ENCODE assay signal across 9 mouse cellular contexts in the genomic region with DNA sequence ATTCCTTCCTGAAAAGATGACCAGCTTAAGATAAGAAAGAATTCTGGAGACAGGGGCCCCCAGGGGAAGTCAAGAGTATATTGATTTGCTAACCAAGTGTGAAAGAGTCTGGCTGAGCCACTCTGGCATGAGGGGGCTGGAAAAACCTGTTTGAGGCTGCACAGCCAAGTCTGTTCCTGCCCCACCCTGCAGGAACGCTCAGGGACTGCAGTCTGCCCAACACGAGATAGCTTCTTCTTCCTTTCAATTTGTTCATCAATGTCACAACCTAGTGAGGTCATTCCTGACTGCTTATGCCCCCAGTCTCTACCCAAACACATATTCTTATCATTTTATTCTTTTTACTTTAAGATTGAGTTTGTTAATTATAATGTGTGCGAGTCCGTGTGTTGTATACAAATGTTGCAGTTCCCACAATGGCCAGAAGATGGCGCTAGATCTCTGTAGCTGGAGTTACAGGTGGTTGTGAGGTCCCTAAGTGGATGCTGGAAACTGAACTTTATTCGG.
DNase-seq lines count a peak whose midpoint lies in the region; ATAC-seq and TF ChIP-seq lines count a peak whose summit lies in the region.
"Had no signal": no experiment of that assay in that cellular context is flagged by ENCODE, and none has a peak within 500 bp of the region (broad histone marks: within the 10 kb centered on the region; RNA-seq: fewer than 3 reads in every experiment).

No protein-coding gene starts in this region.

- TF ChIP-seq POLR2A in liver, adult 2 months (IDR thresholded peaks at IDR 0.05; ENCODE audit: extremely low read depth, insufficient read depth, low read length) = no peak

- WGBS in liver, adult 2 months = 40% methylated on average over 6 of the region's 6 CpGs
- 29% methylated on average over 6 of the region's 6 CpGs for WGBS in liver, embryonic 12.5 days (ENCODE audit: insufficient replicate concordance)
- 40% methylated on average over 6 of the region's 6 CpGs for WGBS in embryonic facial prominence, embryonic 10.5 days
- 45% methylated on average over 6 of the region's 6 CpGs for WGBS in forebrain, embryonic 16.5 days

- no peak overlapping the region for H3K9ac ChIP-seq in liver, adult 2 months (ENCODE audit: low read depth, low read length)
- no peak overlapping the region for H3K9ac ChIP-seq in liver, embryonic 12.5 days
- H3K9ac ChIP-seq in forebrain, embryonic 16.5 days (replicated peaks; ENCODE audit: low read depth, low read length) = no peak overlapping the region

- H3K27me3 ChIP-seq in liver, adult 2 months (ENCODE audit: control insufficient read depth, insufficient read depth, low read length) = no peaks in the 10 kb centered on the region; the same call in 1 of the 2 replicates
- H3K27me3 ChIP-seq in liver, embryonic 12.5 days (replicated peaks) = no peaks in the 10 kb centered on the region
- H3K27me3 ChIP-seq in embryonic facial prominence, embryonic 10.5 days (replicated peaks; ENCODE audit: low read depth, poor library complexity, severe bottlenecking) = no peaks in the 10 kb centered on the region
- no peaks in the 10 kb centered on the region for H3K27me3 ChIP-seq in forebrain, embryonic 16.5 days (replicated peaks; ENCODE audit: control insufficient read depth, insufficient read depth, low read length)

- H3K4me1 ChIP-seq in liver, adult 2 months (ENCODE audit: control insufficient read depth, insufficient read depth, low read length) = no peaks in the 10 kb centered on the region
- no peaks in the 10 kb centered on the region for H3K4me1 ChIP-seq in liver, embryonic 12.5 days
- H3K4me1 ChIP-seq in embryonic facial prominence, embryonic 10.5 days = peaks cover 8% of the 10 kb centered on the region
- H3K4me1 ChIP-seq in forebrain, embryonic 16.5 days (replicated peaks; ENCODE audit: control insufficient read depth, insufficient read depth, low read length) = peaks cover 5% of the 10 kb centered on the region; the same call in 1 of the 2 replicates

- H3K79me2 ChIP-seq in liver, adult 2 months (ENCODE audit: control insufficient read depth, insufficient read depth, low read length) = no peaks in the 10 kb centered on the region

- no peak overlapping the region for H3K4me2 ChIP-seq in liver, embryonic 12.5 days
- no peak overlapping the region for H3K4me2 ChIP-seq in forebrain, embryonic 16.5 days (ENCODE audit: low read length)

- no peak overlapping the region for H3K27ac ChIP-seq in liver, adult 2 months (replicated peaks; ENCODE audit: insufficient read depth, low read depth, low read length)
- H3K27ac ChIP-seq in liver, embryonic 12.5 days = no peak overlapping the region
- no peak overlapping the region for H3K27ac ChIP-seq in embryonic facial prominence, embryonic 10.5 days (replicated peaks)
- H3K27ac ChIP-seq in forebrain, embryonic 16.5 days (ENCODE audit: low read length) = no peak overlapping the region

- no peak overlapping the region for H3K4me3 ChIP-seq in liver, adult 2 months (ENCODE audit: insufficient read depth, low read depth, low read length)
- no peak overlapping the region for H3K4me3 ChIP-seq in liver, embryonic 12.5 days
- no peak overlapping the region for H3K4me3 ChIP-seq in embryonic facial prominence, embryonic 10.5 days
- H3K4me3 ChIP-seq in forebrain, embryonic 16.5 days (replicated peaks; ENCODE audit: low read length) = no peak overlapping the region
- H3K4me3 ChIP-seq: myocyte had no signal

- peak; percentile 0 for DNase-seq in CD4-positive, CD25-positive, alpha-beta regulatory T cell, adult 2 months (ENCODE audit: low read depth, low spot score)
- DNase-seq in liver, adult 2 months (ENCODE audit: extremely low read depth, low read depth, low spot score) = peak; percentile 6
- DNase-seq in embryonic facial prominence, embryonic 10.5 days (ENCODE audit: low spot score) = peak; percentile 63
- peak; percentile 37 for DNase-seq in mesoderm, embryonic 11.5 days (ENCODE audit: low read depth, low spot score)
- DNase-seq in thymus, postnatal 4 days = no peak

- no peaks in the 10 kb centered on the region for H3K36me3 ChIP-seq in liver, adult 2 months (ENCODE audit: control insufficient read depth, insufficient read depth, low read length)
- H3K36me3 ChIP-seq in liver, embryonic 12.5 days = no peaks in the 10 kb centered on the region
- H3K36me3 ChIP-seq in embryonic facial prominence, embryonic 10.5 days (replicated peaks) = no peaks in the 10 kb centered on the region
- no peaks in the 10 kb centered on the region for H3K36me3 ChIP-seq in forebrain, embryonic 16.5 days (ENCODE audit: control insufficient read depth, insufficient read depth)

- TF ChIP-seq CTCF in liver, adult 2 months (IDR thresholded peaks at IDR 0.05; ENCODE audit: low read depth, low read length) = peak; percentile 27; the same call in 1 of the 2 replicates

- ATAC-seq in CD4-positive, CD25-positive, alpha-beta regulatory T cell, adult 4 months = no peak
- no peak for ATAC-seq in liver, embryonic 12.5 days
- no peak for ATAC-seq in forebrain, embryonic 16.5 days

- H3K9me3 ChIP-seq in liver, embryonic 12.5 days (replicated peaks) = 0 out of 2 replicates have a peak, but pooled peaks cover 5% of the 10 kb centered on the region
- H3K9me3 ChIP-seq in embryonic facial prominence, embryonic 10.5 days = peaks cover 2% of the 10 kb centered on the region; the same call in 1 of the 2 replicates
- peaks cover 4% of the 10 kb centered on the region; the same call in 1 of the 2 replicates for H3K9me3 ChIP-seq in forebrain, embryonic 16.5 days (ENCODE audit: control insufficient read depth, low read length)
